Mouse (Mus musculus) kidney, postnatal 36 days (tissue): ENCODE measurements around the gene Rimbp2.
A peak's percentile ranks its signal among the peaks of the same experiment; 100 is the strongest.

Experiments used
- DNase-seq, 2 experiments: peaks; one replicate each; pipeline ENCODE4 v3.0.0; 2021 to 2022; ENCODE audit warnings: mixed read lengths in 2 of 2

Gene Rimbp2

DNA sequence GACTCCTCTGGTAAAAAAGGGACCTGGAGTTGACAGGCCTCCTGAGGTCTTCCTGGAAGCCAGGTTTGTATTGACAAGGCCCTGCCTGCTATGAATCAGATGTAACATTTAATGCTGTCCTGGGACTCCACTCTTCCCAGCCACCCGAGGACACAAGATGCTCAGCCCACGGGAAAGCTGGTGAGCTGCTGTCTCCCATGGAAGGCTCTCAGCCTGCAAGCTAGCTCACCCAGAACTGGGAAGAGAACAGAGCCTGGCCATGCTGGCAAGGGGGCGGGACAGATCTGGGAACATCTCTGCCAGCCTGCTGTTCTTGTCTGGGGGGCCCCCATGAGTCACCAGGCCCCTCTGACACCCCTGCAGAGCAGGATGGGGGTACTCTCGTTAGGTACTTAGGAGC lies 111.7 kb downstream of the Rimbp2 start:
- DNase-seq = no peak

GRCm38 (mm10) chr5:128837045-128837444 lies 116.2 kb downstream of the Rimbp2 start:
- DNase-seq = no peak

DNA sequence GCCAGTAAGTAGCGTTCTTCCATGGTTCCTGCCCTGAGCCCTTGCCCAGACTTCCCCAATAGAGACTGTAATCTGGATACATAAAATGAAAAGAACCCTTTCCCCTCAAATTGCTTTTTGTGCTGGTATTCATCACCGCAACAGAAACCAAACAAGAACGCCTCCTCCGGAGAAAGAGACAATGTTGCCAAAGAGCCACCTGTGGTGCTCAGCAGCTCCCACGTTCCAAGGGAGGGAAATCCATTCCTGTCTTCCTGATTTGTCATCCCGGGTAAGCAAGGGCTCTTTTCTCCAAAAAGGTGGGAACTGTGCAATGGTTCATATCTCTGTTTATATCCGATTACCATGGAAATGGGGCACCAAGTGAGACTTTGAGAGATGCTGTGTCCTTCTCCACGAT lies 119.2 kb downstream of the Rimbp2 start:
- DNase-seq = no peak

GRCm38 (mm10) chr5:128822843-128823242 lies 130.4 kb downstream of the Rimbp2 start:
- no peak for DNase-seq

DNA sequence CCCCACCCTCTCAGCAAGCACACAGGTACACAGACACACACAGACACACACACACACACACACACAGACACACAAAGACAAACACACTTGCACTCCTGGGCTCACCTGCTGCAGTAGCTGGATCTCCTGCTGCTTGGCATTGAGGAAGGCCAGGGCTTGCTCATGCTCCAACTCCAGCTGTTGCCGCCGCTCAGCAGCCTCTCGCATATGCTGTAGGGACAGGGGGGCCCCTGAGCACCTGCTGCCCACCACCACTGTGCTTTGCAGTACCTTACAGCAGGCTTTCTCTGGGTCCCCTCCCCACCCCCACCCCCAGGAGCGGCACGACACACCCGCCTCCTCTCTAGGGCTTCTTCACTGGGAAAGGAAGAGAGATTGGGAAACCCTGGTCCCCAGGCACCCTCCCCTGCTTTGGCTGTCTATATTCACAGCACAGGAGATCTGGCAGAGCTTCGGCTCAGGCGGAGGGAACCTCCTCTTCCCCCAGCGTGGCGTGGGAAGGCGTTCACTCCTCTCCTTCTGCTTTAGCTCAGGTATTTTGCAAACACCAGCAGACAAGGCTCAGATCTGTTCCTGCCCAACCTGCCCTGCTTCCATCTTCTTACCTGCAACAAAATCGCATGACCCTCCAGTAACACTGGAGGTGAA lies 133.5 kb downstream of the Rimbp2 start:
- no peak for DNase-seq

DNA sequence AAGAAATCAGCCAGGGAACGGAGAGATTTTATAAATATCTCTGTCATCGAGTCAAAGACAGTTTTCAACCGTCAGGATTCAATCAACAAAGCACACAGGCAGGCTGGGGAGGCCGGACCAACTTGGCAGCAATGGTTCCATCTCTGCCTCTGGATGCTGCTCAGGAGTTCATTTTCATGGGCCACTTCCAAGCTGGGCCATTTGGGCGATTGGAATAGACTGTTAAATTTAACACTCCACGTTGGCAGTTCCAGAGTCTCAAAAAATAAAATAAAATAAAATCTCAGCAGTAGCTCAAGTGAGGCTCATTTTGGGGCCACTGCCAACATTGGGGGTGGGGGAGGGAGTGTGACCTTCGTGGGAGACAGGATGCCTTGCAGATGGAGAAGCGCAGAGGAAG lies 137.7 kb downstream of the Rimbp2 start:
- DNase-seq = no peak

DNA sequence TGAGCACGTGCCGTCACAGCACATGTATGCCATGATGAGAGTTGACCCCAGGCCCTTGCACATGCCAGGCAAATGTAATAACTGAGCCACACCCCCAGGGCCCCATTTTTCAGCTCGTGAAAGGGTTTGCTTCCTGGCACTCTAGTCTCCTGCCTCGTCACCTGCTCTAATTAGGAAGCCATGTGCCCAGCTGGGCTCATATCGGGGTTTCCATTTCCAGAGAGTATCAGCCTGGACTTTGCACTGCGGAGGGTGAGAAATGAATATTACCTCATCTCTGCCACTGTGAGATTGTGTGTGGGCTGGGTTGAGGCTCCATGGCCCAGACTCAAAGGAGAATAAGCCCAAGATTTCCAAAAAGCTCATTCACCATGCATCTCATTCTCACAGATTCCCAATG lies 138.2 kb downstream of the Rimbp2 start:
- DNase-seq = no peak

DNA sequence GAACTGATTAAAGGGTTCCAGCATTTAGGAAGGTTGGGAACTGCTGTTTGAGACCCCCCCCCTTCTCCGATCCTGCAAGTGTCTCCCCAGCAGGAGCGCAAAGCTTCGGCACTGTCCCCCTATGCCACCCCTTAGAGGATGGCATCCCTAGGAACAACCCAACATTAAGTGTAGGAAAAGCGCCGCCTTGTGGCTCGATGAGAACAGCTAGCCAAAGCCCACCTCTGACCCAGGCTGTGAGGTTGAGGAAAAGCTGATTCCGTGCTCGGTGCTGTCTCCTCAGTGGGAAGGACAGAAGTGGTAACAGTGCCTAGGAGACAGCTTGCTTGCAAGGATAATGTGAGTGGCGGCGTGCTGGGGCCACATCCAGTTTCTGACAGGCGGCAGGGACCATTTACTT lies 140.2 kb downstream of the Rimbp2 start:
- peak in 1 of 2 experiments; percentile 15 for DNase-seq

- DNase-seq = no peak
Observed at GRCm38 (mm10) chr5:128811431-128811830, 141.9 kb downstream of the Rimbp2 start.

GRCm38 (mm10) chr5:128810006-128810405 lies 143.3 kb downstream of the Rimbp2 start:
- DNase-seq = no peak

DNA sequence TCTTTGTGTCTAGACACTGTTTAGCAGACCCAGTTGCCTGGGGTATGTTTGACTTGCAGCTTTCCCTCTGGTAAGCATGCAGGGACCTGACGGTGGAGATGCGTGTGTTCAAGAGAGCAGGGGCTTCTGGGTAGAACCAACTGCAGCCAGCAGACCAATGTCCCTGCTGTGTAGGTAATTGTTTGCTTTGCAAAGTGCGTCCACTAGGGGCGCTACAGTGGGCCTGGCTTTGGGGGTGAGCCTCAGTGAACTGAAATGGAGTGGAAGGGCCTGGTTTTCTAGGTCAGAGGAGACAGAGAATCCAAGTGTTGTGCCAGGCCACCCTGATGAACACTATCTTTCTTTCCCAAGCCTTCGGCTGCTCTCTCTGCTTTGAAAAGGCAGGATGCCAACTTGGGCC lies 143.9 kb downstream of the Rimbp2 start:
- DNase-seq = peak in 1 of 2 experiments; percentile 36

DNA sequence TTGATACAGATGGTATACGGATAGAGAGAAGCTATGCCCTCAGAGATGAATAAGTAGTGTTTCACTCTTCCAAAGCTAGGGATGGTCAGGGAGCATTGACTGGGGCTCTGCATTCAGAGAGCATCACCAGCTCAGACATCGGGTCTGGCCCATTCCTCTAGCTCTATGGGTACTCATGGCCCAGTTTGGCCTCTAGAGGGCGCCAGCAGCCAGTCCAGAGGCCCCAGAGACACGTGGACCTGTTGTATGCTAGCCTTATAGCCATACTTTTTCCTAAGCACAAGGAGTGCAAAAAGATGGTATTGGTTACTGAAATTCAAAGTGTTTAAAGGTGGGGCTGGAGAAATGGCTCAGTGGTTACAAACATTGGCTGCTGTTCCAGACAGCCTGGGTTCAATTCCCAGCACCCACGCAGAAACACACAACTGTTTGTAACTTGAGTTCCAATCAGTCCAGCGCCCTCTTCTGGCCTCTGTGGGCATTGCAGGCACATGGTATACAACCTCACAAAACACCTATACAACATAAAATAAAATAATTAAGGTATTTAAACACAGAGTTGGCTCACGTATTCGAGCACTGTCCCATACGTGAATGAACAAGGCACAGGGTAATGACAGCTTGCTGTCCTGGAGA lies 144.6 kb downstream of the Rimbp2 start:
- peak; percentile 5 to 62 for DNase-seq

DNA sequence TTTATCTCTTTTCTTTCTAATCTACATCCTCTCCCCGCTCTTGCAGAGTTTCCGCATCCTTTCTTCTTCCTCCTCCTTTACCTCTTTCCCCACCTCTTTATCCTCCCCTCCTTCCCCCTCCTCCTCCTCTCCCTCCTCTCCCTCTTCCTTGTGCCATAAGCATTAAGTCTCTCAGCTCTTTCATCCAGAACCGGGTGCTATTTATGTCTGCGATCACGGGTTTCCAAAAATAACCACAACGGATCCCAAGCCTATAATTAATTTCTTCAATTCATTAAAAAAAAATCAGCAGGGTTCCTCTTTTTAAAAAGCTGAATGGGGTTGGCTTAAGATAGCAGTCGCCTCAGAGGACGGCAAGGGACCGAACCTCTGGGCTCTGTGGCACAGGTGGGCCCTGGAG lies 145.9 kb downstream of the Rimbp2 start:
- no peak for DNase-seq

DNA sequence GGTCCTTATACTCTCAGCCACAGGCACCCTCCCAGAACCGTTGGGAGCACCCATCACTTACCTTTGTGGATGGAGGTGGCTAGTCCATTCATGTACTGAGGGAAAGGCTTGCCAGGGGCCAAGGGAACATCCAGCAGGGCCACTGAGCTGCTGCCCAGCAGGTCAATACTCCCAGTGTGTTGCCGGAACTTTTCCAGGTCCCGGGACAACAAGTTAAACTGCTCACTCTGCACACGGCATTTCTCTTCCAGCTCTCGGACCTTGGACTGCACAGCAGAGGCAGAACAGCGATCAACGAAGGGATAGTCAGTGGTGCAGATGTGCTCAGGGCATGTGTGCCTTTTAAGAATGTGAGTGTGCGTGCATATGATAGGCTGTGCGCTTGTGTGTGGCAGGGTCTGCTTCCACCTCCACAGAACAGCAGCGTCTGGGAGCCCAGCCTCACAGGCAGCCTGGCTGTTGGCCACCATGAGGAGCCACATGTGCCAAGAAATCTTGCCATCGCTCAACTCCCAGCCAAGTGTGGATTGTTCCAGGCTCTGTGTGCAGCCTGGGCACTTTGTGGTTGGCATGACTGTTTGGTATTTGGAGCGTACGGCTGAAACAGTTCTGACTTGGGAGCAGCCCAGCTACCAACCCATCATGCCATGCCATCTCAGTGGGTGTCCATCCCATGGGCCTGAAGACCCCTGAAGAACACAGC lies 146.8 kb downstream of the Rimbp2 start:
- DNase-seq = no peak

DNA sequence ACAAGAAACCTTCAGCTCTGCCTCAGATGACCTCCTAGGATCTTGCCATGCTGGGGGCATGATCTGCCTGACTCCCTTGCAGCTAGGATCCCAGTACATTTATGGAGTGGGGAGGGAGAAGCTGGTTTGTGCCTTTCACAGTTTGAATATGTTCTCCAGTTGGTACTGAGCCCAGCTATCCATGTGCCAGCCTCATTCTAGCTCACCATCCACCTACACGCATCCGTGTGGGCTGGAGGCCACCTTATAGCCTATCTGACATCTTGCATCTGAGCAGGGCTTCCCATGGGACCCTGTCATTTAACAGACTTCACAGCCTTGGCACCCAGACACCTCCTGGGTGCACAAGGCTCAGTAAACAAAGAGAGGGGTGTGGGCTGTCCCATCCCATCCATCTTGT lies 148.2 kb downstream of the Rimbp2 start:
- DNase-seq = no peak

- no peak for DNase-seq
Observed at GRCm38 (mm10) chr5:128800592-128800991, 152.7 kb downstream of the Rimbp2 start.

DNA sequence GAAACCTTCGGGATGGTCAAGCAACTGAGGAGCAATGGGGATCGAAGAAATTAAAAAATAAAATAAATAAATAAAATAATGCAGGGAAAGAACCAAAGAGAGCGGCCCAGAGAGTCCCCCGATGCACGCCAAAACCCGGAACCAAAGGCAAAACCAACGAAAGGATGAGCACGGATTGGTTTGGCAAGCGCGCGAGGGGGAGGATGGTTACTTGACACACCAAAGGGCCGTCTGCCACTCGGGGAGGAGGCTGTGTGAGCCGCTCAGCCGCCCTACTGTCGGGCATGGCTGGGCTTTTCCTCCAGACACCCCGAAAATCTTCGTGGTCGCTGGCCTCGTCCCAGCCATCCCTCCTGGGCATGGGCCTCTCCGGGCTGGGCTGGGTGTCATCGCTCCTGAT lies 171.7 kb downstream of the Rimbp2 start:
- DNase-seq = no peak

- no peak for DNase-seq
Observed at GRCm38 (mm10) chr5:128776386-128776785, 176.9 kb downstream of the Rimbp2 start.

- DNase-seq = no peak
Observed at GRCm38 (mm10) chr5:128769026-128769631, 184.2 kb downstream of the Rimbp2 start.

- DNase-seq = no peak
Observed at GRCm38 (mm10) chr5:128761118-128761517, 192.2 kb downstream of the Rimbp2 start.

DNA sequence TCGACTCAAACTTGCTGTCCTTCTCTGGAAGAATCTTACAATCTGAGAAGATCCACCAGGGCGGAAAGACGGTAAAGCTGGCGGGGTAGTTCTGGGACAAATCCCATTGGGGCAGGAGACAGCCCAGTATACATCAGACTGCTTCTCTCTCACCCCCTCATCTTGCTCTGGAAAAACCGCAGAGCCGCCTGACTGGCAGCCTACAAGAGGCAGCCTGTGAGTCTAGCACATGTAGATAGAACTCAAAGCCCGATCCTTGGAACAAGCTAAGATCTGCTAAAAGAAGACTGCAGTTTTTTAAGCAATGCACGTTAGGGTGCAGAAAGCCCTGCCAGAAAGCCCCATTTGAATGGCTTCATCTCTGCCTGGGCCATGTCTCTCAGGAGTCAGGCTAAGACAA lies 207.0 kb downstream of the Rimbp2 start:
- no peak for DNase-seq

GRCm38 (mm10) chr5:128745206-128745605 lies 208.1 kb downstream of the Rimbp2 start:
- DNase-seq = no peak

GRCm38 (mm10) chr5:128744351-128744750 lies 208.9 kb downstream of the Rimbp2 start:
- no peak for DNase-seq

DNA sequence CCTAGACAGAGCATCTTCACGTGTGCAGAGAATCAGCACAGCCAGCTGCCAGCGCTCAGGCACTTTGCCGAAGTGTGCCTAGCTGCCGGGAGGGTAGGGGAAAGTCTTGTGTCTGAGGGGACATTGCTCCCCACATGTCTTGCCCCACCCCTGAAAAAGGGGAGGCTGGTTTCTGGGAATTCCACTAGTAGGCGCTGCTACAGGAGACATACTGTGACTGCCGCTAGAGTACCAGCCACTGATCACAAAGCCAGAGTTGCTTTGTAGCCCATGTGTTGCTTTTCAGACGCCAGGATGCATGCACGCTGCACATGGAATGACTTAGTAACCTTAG lies 213.5 kb downstream of the Rimbp2 start:
- no peak for DNase-seq
